Mouse (Mus musculus): ENCODE results near the gene Xcl1. TPM values are rescaled to one million over a fixed set of nuclear protein-coding genes. Genes with fewer than 3 reads are reported as not detected.

Xcl1 gene
- polyA plus RNA-seq, 1 experiment from 2014 or later = 0.46 TPM

GRCm38 (mm10) chr1:164931135-164931534 is 4.2 kb downstream of the Xcl1 start:
- WGBS = 75% methylated on average over 7 of the region's 7 CpGs
- Histone ChIP-seq H3K9me3 (ENCODE audit: control insufficient read depth, low read length) (0 out of 2 replicates have a peak, but pooled peaks cover 3% of the 10 kb centered on the region), H3K9ac (ENCODE audit: low read depth, low read length) (no peak overlapping the region), H3K4me3 (ENCODE audit: low read length) (no peak overlapping the region), H3K36me3 (ENCODE audit: control insufficient read depth, insufficient read depth, low read length) (no peaks in the 10 kb centered on the region), H3K27me3 (replicated peaks; ENCODE audit: control insufficient read depth, insufficient read depth, low read length) (no peaks in the 10 kb centered on the region), H3K4me1 (ENCODE audit: control insufficient read depth, insufficient read depth, low read length) (peaks cover 8% of the 10 kb centered on the region), H3K27ac (ENCODE audit: low read length) (no peak overlapping the region), H3K4me2 (ENCODE audit: low read depth, low read length) (no peak overlapping the region)
- no peak for ATAC-seq

- 0 out of 2 replicates have a peak, but pooled peaks cover 3% of the 10 kb centered on the region for H3K9me3 ChIP-seq (ENCODE audit: control insufficient read depth, low read length)
- no peaks in the 10 kb centered on the region for H3K36me3 ChIP-seq (ENCODE audit: control insufficient read depth, insufficient read depth, low read length)
- ATAC-seq = no peak
- H3K4me2 ChIP-seq (ENCODE audit: low read depth, low read length) = no peak overlapping the region
- H3K27ac ChIP-seq (ENCODE audit: low read length) = no peak overlapping the region
- no peaks in the 10 kb centered on the region for H3K27me3 ChIP-seq (replicated peaks; ENCODE audit: control insufficient read depth, insufficient read depth, low read length)
- H3K4me1 ChIP-seq (ENCODE audit: control insufficient read depth, insufficient read depth, low read length) = no peaks in the 10 kb centered on the region
- 84% methylated on average over 3 of the region's 3 CpGs for WGBS
- H3K4me3 ChIP-seq (ENCODE audit: low read length) = no peak overlapping the region
- H3K9ac ChIP-seq (ENCODE audit: low read depth, low read length) = no peak overlapping the region
Measured at GRCm38 (mm10) chr1:164930006-164930405, 5.3 kb downstream of the Xcl1 start.

- Histone ChIP-seq H3K27ac (ENCODE audit: low read length) (no peak overlapping the region), H3K9ac (ENCODE audit: low read depth, low read length) (no peak overlapping the region), H3K4me2 (ENCODE audit: low read depth, low read length) (no peak overlapping the region), H3K4me3 (ENCODE audit: low read length) (no peak overlapping the region), H3K27me3 (replicated peaks; ENCODE audit: control insufficient read depth, insufficient read depth, low read length) (no peaks in the 10 kb centered on the region), H3K4me1 (ENCODE audit: control insufficient read depth, insufficient read depth, low read length) (no peaks in the 10 kb centered on the region), H3K36me3 (ENCODE audit: control insufficient read depth, insufficient read depth, low read length) (no peaks in the 10 kb centered on the region), H3K9me3 (ENCODE audit: control insufficient read depth, low read length) (0 out of 2 replicates have a peak, but pooled peaks cover 3% of the 10 kb centered on the region)
- WGBS = 84% methylated on average over 3 of the region's 3 CpGs
- no peak for ATAC-seq
Measured at GRCm38 (mm10) chr1:164926534-164927160, 8.7 kb downstream of the Xcl1 start.

- 60% methylated on average over 4 of the region's 4 CpGs for WGBS
- H3K4me2 ChIP-seq (ENCODE audit: low read depth, low read length) = no peak overlapping the region
Measured at GRCm38 (mm10) chr1:164905047-164905446, 30.3 kb downstream of the Xcl1 start.

GRCm38 (mm10) chr1:164900696-164901095 is 34.6 kb downstream of the Xcl1 start:
- peaks cover 20% of the 10 kb centered on the region for H3K4me1 ChIP-seq (ENCODE audit: control insufficient read depth, insufficient read depth, low read length)
- no peak overlapping the region for H3K9ac ChIP-seq (ENCODE audit: low read depth, low read length)
- H3K27ac ChIP-seq (ENCODE audit: low read length) = no peak overlapping the region
- WGBS = 87% methylated on average over 6 of the region's 6 CpGs
- H3K4me2 ChIP-seq (ENCODE audit: low read depth, low read length) = no peak overlapping the region
- H3K27me3 ChIP-seq (replicated peaks; ENCODE audit: control insufficient read depth, insufficient read depth, low read length) = no peaks in the 10 kb centered on the region
- no peak overlapping the region for H3K4me3 ChIP-seq (ENCODE audit: low read length)
- ATAC-seq = no peak
- no peaks in the 10 kb centered on the region for H3K9me3 ChIP-seq (ENCODE audit: control insufficient read depth, low read length)
- H3K36me3 ChIP-seq (ENCODE audit: control insufficient read depth, insufficient read depth, low read length) = no peaks in the 10 kb centered on the region

More at GRCm38 (mm10) chr1:164905047-164905446, 30.3 kb downstream of the Xcl1 start:
- Histone ChIP-seq H3K9ac (ENCODE audit: low read depth, low read length) (no peak overlapping the region), H3K27ac (ENCODE audit: low read length) (no peak overlapping the region), H3K9me3 (ENCODE audit: control insufficient read depth, low read length) (no peaks in the 10 kb centered on the region), H3K36me3 (ENCODE audit: control insufficient read depth, insufficient read depth, low read length) (no peaks in the 10 kb centered on the region), H3K4me1 (ENCODE audit: control insufficient read depth, insufficient read depth, low read length) (no peaks in the 10 kb centered on the region), H3K27me3 (replicated peaks; ENCODE audit: control insufficient read depth, insufficient read depth, low read length) (no peaks in the 10 kb centered on the region), H3K4me3 (ENCODE audit: low read length) (no peak overlapping the region)
- peak; percentile 58 for ATAC-seq

GRCm38 (mm10) chr1:164900226-164900625 is 35.1 kb downstream of the Xcl1 start:
- no peaks in the 10 kb centered on the region for H3K27me3 ChIP-seq (replicated peaks; ENCODE audit: control insufficient read depth, insufficient read depth, low read length)
- peaks cover 21% of the 10 kb centered on the region for H3K4me1 ChIP-seq (ENCODE audit: control insufficient read depth, insufficient read depth, low read length)
- no peak for ATAC-seq
- WGBS = 56% methylated on average over 2 of the region's 2 CpGs
- no peak overlapping the region for H3K27ac ChIP-seq (ENCODE audit: low read length)
- no peaks in the 10 kb centered on the region for H3K36me3 ChIP-seq (ENCODE audit: control insufficient read depth, insufficient read depth, low read length)
- no peak overlapping the region for H3K4me3 ChIP-seq (ENCODE audit: low read length)
- H3K9ac ChIP-seq (ENCODE audit: low read depth, low read length) = no peak overlapping the region
- H3K4me2 ChIP-seq (ENCODE audit: low read depth, low read length) = no peak overlapping the region
- H3K9me3 ChIP-seq (ENCODE audit: control insufficient read depth, low read length) = no peaks in the 10 kb centered on the region

DNA sequence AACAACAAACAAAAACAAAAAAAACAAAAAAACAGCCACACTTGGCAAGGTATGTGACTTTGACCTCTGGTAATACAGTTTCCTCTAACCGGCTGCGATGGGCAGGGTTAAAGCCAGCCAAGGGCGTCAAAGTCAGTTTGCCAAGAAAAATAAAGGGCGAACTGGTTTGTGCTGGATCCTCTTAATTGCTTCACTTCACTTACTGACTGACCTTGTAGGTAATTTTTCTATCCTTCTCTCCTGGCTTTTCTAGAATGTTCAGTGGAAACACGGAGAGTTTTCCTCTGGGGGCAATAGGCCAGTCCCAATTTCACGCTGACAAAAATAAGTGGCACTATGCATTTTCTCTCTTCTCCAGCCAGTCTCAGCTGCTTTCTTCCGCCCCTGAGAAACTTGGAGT is 35.8 kb downstream of the Xcl1 start:
- Histone ChIP-seq H3K27ac (ENCODE audit: low read length) (peak overlapping the region; percentile 46; the same call in 1 of the 2 replicates), H3K9ac (ENCODE audit: low read depth, low read length) (no peak overlapping the region; the same call in 1 of the 2 replicates), H3K4me2 (ENCODE audit: low read depth, low read length) (peak overlapping the region; percentile 91), H3K4me1 (ENCODE audit: control insufficient read depth, insufficient read depth, low read length) (peaks cover 21% of the 10 kb centered on the region), H3K9me3 (ENCODE audit: control insufficient read depth, low read length) (no peaks in the 10 kb centered on the region), H3K36me3 (ENCODE audit: control insufficient read depth, insufficient read depth, low read length) (no peaks in the 10 kb centered on the region), H3K27me3 (replicated peaks; ENCODE audit: control insufficient read depth, insufficient read depth, low read length) (no peaks in the 10 kb centered on the region), H3K4me3 (ENCODE audit: low read length) (peak overlapping the region; percentile 60)
- WGBS = 26% methylated on average over 7 of the region's 7 CpGs
- peak; percentile 60 for ATAC-seq

DNA sequence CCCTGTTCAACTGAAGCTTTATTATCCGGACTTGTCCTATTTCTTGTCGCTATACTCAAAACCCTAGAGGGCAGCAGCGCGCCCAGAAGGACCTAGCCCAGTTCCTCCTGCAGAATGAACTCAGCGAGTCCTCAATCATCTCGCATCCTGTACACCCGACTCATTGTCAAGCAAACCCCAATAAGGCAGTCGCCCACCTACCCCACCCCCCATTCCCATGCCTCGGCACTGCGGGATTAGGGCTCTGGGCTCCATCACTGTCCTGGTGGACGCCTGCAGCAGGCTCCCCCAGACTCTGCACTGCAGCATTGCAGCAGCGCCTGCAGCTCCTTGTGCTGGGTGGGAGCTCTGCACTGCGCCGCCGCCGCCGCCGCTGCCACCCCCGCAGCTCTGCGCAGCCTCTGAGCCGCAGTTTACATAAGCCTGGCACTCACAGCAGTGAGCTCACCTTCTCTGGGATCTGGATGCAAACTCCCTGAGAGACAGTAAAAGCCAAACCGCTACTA is 36.4 kb downstream of the Xcl1 start:
- peaks cover 21% of the 10 kb centered on the region for H3K4me1 ChIP-seq (ENCODE audit: control insufficient read depth, insufficient read depth, low read length)
- WGBS = under 1% methylated on average over 22 of the region's 22 CpGs
- H3K4me3 ChIP-seq (ENCODE audit: low read length) = peak overlapping the region; percentile 60
- peak; percentile 91 for ATAC-seq
- peak overlapping the region; percentile 91 for H3K4me2 ChIP-seq (ENCODE audit: low read depth, low read length)
- H3K27me3 ChIP-seq (replicated peaks; ENCODE audit: control insufficient read depth, insufficient read depth, low read length) = no peaks in the 10 kb centered on the region
- H3K27ac ChIP-seq (ENCODE audit: low read length) = peak overlapping the region; percentile 55
- peak overlapping the region; percentile 73 for H3K9ac ChIP-seq (ENCODE audit: low read depth, low read length)
- H3K36me3 ChIP-seq (ENCODE audit: control insufficient read depth, insufficient read depth, low read length) = no peaks in the 10 kb centered on the region
- H3K9me3 ChIP-seq (ENCODE audit: control insufficient read depth, low read length) = no peaks in the 10 kb centered on the region

GRCm38 (mm10) chr1:164897163-164897817 is 38.0 kb downstream of the Xcl1 start:
- Histone ChIP-seq H3K4me3 (ENCODE audit: low read length) (no peak overlapping the region), H3K4me1 (ENCODE audit: control insufficient read depth, insufficient read depth, low read length) (peaks cover 21% of the 10 kb centered on the region), H3K27me3 (replicated peaks; ENCODE audit: control insufficient read depth, insufficient read depth, low read length) (no peaks in the 10 kb centered on the region), H3K9me3 (ENCODE audit: control insufficient read depth, low read length) (no peaks in the 10 kb centered on the region), H3K27ac (ENCODE audit: low read length) (peak overlapping the region; percentile 60), H3K36me3 (ENCODE audit: control insufficient read depth, insufficient read depth, low read length) (no peaks in the 10 kb centered on the region), H3K9ac (ENCODE audit: low read depth, low read length) (no peak overlapping the region), H3K4me2 (ENCODE audit: low read depth, low read length) (peak overlapping the region; percentile 34)
- no peak for ATAC-seq
- WGBS = 40% methylated on average over 5 of the region's 5 CpGs
